Mouse (Mus musculus) olfactory bulb, adult 2 months (tissue): Measurements from ENCODE around the gene Ccdc13.

ENCODE experiments used
- CTCF ChIP-seq: fragments of 200-500 bp; IDR thresholded peaks from 2 replicates; pipeline ENCODE4 v1.5.1; 2012; ENCODE audit warnings: low read depth, mild to moderate bottlenecking, low read length, moderate library complexity; ENCODE audit not compliant: insufficient read depth
- POLR2A ChIP-seq: fragments of 200-500 bp; IDR thresholded peaks from 2 replicates; pipeline ENCODE4 v1.6.1; 2012; ENCODE audit warnings: mild to moderate bottlenecking, low read depth, low read length, moderate library complexity; ENCODE audit not compliant: insufficient read depth

DNA sequence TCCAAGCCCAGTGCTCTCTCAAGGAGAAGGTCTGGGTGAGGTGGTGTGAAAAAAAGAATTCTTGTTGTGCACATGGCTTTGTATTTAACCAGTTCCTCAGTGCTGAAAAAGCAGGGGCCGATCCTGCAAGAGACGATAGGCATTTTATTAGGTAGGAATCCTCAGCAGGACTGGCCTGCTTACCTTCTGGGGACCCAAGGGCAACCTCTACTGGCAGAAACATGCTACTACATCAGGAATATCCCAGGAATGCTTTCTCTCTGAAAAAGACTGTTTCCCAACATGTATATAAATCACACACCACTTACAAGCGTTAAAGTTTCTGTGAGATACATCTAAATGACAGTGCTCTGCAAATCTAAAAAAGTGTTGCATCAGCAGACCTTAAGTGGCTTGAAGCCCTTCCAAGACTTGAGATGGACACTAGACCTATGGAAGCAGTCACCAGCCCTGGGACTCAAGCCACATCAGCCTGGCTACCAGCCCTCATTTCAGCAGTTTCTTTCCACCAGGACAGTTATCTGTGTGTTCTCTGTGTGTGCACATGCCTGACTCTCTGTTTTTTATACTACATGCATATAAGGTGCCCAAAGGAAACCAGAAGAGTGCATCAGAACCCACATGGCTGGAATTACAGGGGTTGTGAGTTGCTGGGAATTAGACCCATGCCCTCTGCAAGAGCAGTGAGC, 37.9 kb upstream of the Ccdc13 start:
- no peak for TF ChIP-seq CTCF
- TF ChIP-seq POLR2A: no peak
